Mouse (Mus musculus) cortical plate, adult 2 months (tissue): ENCODE measurements around the gene Nudt9.
A peak's percentile ranks its signal among the peaks of the same experiment; 100 is the strongest.

Experiments used
- CTCF ChIP-seq: fragments of 200-500 bp; IDR thresholded peaks from 2 replicates; pipeline ENCODE4 v1.5.1; 2011; ENCODE audit warnings: mild to moderate bottlenecking, control low read depth, low read length; ENCODE audit not compliant: insufficient read depth; ENCODE audit errors: extremely low read depth
- POLR2A ChIP-seq: fragments of 200-500 bp; IDR thresholded peaks from 2 replicates; pipeline ENCODE4 v1.6.1; 2011; ENCODE audit warnings: mild to moderate bottlenecking, low read length, control low read depth; ENCODE audit not compliant: insufficient read depth; ENCODE audit errors: extremely low read depth

DNA sequence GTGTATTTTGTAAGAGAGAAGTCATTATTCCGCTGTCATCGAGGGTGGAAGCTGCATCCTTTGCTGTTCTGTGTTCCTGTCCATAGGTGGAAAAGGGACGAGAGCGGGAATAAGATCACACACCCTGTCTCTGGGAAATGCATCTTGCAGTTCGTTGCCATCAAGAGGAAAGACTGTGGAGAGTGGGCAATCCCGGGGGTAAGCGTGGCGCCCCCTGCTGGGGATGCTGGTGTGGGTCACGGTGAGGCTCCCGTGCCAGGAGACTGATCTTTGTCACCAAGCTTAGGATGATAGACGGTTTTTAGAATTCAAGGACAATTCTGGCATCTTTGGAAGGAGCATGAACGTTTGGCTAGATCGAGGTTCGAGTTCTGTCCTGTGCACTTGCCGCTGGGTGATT, 11.9 kb downstream of the Nudt9 start:
- TF ChIP-seq POLR2A (no peak), CTCF (peak; percentile 42)
